Mouse (Mus musculus): ENCODE results near the gene Ribc1. TPM values are rescaled to one million over a fixed set of nuclear protein-coding genes. Genes with fewer than 3 reads are reported as not detected.

The Ribc1 gene
- total RNA-seq, 1 experiment, result 6.8 TPM

DNA sequence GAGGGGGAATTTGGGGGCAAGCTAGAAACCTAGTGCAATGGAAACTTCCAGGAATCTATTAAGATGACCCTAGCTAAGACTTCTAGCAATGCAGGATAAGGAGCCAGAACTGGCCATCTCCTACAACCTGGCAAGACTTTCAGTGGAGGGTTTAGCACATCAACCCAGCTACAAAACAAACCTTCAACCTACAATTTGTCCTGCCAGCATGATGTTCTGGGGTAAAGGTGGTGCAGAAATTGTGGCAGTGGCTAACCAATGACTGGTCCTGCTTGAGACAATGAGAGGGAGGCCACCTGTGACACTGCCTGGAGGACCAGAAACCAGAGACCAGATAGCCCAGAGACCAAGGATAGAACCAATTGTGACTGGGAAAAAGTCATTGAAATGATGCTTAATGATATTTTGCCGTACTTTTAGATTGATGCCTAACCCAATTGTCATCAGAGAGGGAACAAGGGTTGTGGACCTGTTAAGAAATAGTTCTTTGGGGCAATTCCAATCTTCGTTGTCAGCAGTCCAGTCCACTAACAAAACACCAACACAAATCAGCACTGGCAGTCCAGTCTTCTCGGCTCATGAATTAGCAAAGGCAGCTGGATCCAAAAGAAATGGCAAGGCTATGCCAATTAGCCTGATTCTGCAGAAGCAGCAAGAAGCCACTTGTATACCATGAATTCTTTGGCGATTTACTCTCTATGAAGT is 16.9 kb downstream of the Ribc1 start:
- no peak overlapping the region for H3K27ac ChIP-seq (ENCODE audit: insufficient read depth, low read depth, low read length, poor library complexity, severe bottlenecking)
- no peak overlapping the region for H3K9ac ChIP-seq (ENCODE audit: insufficient read depth, low read depth, low read length, poor library complexity, severe bottlenecking)
- no peak for DNase-seq (ENCODE audit: low read depth, low spot score)
- peaks cover 0 to 2% of the 10 kb centered on the region in 2 experiments; a peak in 1 of 4 replicates for H3K4me1 ChIP-seq (ENCODE audit: control insufficient read depth in 2 of 2, insufficient read depth in 2 of 2, low read length in 2 of 2, poor library complexity in 1 of 2)
- TF ChIP-seq ZC3H11A (IDR thresholded peaks at IDR 0.05; ENCODE audit: borderline replicate concordance, low read depth, low read length), result no peak
- TF ChIP-seq ZNF384 (IDR thresholded peaks at IDR 0.05; ENCODE audit: low read depth, low read length), result no peak
- TF ChIP-seq CHD2 (IDR thresholded peaks at IDR 0.05; ENCODE audit: low read depth, low read length), result no peak
- TF ChIP-seq HCFC1 (IDR thresholded peaks at IDR 0.05; ENCODE audit: borderline replicate concordance, insufficient read depth, low read length), result no peak
- no peak for TF ChIP-seq MAFK (IDR thresholded peaks at IDR 0.05; ENCODE audit: insufficient read depth, low read depth, low read length)
- H3K36me3 ChIP-seq (ENCODE audit: control insufficient read depth, insufficient read depth, low read length, poor library complexity, severe bottlenecking), result peaks cover 7% of the 10 kb centered on the region
- no peak overlapping the region for H3K4me3 ChIP-seq (ENCODE audit: insufficient read depth in 1 of 2, low read depth in 1 of 2, low read length in 2 of 2, poor library complexity in 1 of 2, severe bottlenecking in 1 of 2)
- in situ Hi-C loops (cut with MboI; ENCODE audit: low sequenced_read_pairs in 2 of 2, unreplicated experiment in 2 of 2), result no loop called here
- H3K9me3 ChIP-seq (ENCODE audit: control insufficient read depth, insufficient read depth, low read depth, low read length), result no peaks in the 10 kb centered on the region

Other genes with a start within 250 kb of the Ribc1 start
- gene Huwe1, start 215.5 kb downstream of the Ribc1 start, total RNA-seq (2012; rRNA removed), result 304 and 351 TPM in 2 replicates
- gene Hsd17b10, start 14.4 kb downstream of the Ribc1 start, total RNA-seq (2012; rRNA removed), result 69.9 and 92.3 TPM in 2 replicates
- gene Smc1a, start 133 bp upstream of the Ribc1 start, total RNA-seq (2012; rRNA removed), result 61.3 and 63.5 TPM in 2 replicates
- 1.2 and 1.3 TPM in 2 replicates for gene Iqsec2, start 128.0 kb upstream of the Ribc1 start, total RNA-seq (2012; rRNA removed)
- 128 and 151 TPM in 2 replicates for gene Kdm5c, start 216.7 kb upstream of the Ribc1 start, total RNA-seq (2012; rRNA removed)

All from ES-E14 (cell line).